Mouse (Mus musculus) intestine, postnatal 0 days (tissue): ENCODE data around the gene Taf3. TPM values are rescaled to one million over a fixed set of nuclear protein-coding genes. Genes with fewer than 3 reads are reported as not detected.

Source experiments
- ATAC-seq: fragments of 200-750 bp; cut with Nextera tagmentation; 2 replicates; pipeline ENCODE4 v1.8.0; 2017; ENCODE audit warnings: mild to moderate bottlenecking, moderate TSS enrichment, moderate library complexity
- H3K27ac ChIP-seq: fragments of 300-500 bp; sonication (generic); 2 replicates; pipeline ENCODE4 v1.5.1; 2014; ENCODE audit warnings: mild to moderate bottlenecking, low read depth, low read length, moderate library complexity
- H3K27me3 ChIP-seq: fragments of 300-500 bp; sonication (generic); replicated peaks from 2 replicates; pipeline ENCODE4 v1.6.1; 2014; ENCODE audit warnings: low read length, mixed read lengths; ENCODE audit not compliant: control insufficient read depth, insufficient read depth
- H3K36me3 ChIP-seq: fragments of 300-500 bp; sonication (generic); 2 replicates; pipeline ENCODE4 v1.6.1; 2014; ENCODE audit warnings: mild to moderate bottlenecking, moderate library complexity; ENCODE audit not compliant: control insufficient read depth, insufficient read depth
- H3K4me1 ChIP-seq: fragments of 300-500 bp; sonication (generic); replicated peaks from 2 replicates; pipeline ENCODE4 v1.6.1; 2014; ENCODE audit warnings: antibody characterized with exemption, low read length, mixed read lengths; ENCODE audit not compliant: control insufficient read depth, insufficient read depth
- H3K4me2 ChIP-seq: fragments of 300-500 bp; sonication (generic); replicated peaks from 2 replicates; pipeline ENCODE4 v1.6.1; 2014; ENCODE audit warnings: low read depth, mild to moderate bottlenecking, moderate library complexity
- H3K4me3 ChIP-seq: fragments of 300-500 bp; sonication (generic); 2 replicates; pipeline ENCODE4 v1.5.1; 2014; ENCODE audit warnings: low read depth, low read length
- H3K9ac ChIP-seq: fragments of 300-500 bp; sonication (generic); 2 replicates; pipeline ENCODE4 v1.6.1; 2014; ENCODE audit warnings: mild to moderate bottlenecking, low read depth, low read length
- H3K9me3 ChIP-seq: fragments of 300-500 bp; sonication (generic); 2 replicates; pipeline ENCODE4 v1.6.1; 2016; ENCODE audit warnings: mixed run types; ENCODE audit not compliant: control insufficient read depth
- CTCF ChIP-seq: sonication (generic); IDR thresholded peaks from 2 replicates; pipeline ENCODE4 v1.5.1; 2016; ENCODE audit warnings: low read depth, mild to moderate bottlenecking, control low read depth, antibody characterized with exemption, moderate library complexity
- WGBS: fragments of 180-500 bp; shearing (Covaris S2); extraction: QIAGEN DNeasy Blood & Tissue Kit; methylation state at CpG from one replicate; pipeline ENCODE4 v1.1.7; 2014; 5-methylcytosine and 5-hydroxymethylcytosine counted together
- polyA plus RNA-seq: library from polyadenylated mRNA; unstranded; fragments of >200 nt; fragmentation: Nextera tagmentation; extraction: Ambion mirVana; gene quantifications from 2 replicates; pipeline ENCODE4 v1.2.1, GENCODE M21; 2015

Taf3 gene
- polyA plus RNA-seq, 1 experiment from 2014 or later: 5.1 TPM

DNA sequence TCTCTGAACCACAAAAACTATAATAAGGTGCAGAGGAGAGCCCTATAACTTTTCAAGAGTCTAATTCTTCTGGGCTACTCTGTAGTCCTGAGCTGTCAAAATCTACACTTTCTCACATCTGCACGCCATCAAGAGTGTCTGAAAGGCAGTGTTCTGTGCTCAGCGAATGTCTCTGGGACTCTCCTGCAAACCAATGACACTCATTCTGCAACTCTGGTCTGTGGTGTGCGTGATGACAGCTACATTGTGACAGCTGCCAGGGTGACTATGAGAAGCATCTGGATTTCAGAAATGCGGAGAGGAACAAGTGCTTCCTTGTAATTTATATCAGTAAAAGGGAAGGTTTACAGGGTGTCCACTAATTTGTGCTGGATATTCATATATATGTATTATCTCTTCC is 78.2 kb downstream of the Taf3 start:
- Histone ChIP-seq H3K27ac (no peak overlapping the region), H3K4me3 (no peak overlapping the region), H3K4me2 (no peak overlapping the region), H3K9me3 (no peaks in the 10 kb centered on the region), H3K9ac (no peak overlapping the region), H3K27me3 (no peaks in the 10 kb centered on the region), H3K36me3 (no peaks in the 10 kb centered on the region), H3K4me1 (no peaks in the 10 kb centered on the region)
- no peak for ATAC-seq
- TF ChIP-seq CTCF: no peak
- WGBS: 79% methylated on average over 4 of the region's 4 CpGs

DNA sequence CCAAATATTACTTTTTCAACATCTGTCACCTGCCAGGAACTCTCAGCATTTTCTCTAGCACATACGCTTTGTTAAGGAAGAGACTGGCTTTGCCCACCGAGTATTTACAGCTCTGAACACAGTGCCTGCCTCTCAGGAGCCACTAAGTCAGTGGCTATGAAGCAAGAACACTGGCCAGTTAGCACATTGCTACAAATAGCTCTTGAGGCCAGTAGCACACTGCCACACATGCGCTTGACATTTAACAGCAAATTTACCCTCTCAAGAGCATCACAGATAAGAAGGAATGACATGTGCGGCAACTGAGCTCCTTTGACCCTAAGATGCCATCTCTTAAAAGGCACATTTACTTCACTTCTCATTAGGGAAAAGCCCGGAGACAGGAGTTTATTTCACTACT is 78.7 kb downstream of the Taf3 start:
- H3K36me3 ChIP-seq: no peaks in the 10 kb centered on the region
- H3K4me3 ChIP-seq: no peak overlapping the region
- WGBS: 77% methylated on average over 5 of the region's 5 CpGs
- no peaks in the 10 kb centered on the region for H3K9me3 ChIP-seq
- no peak overlapping the region for H3K4me2 ChIP-seq
- no peak for TF ChIP-seq CTCF
- H3K4me1 ChIP-seq: no peaks in the 10 kb centered on the region
- H3K27me3 ChIP-seq: no peaks in the 10 kb centered on the region
- ATAC-seq: no peak
- H3K9ac ChIP-seq: no peak overlapping the region
- H3K27ac ChIP-seq: no peak overlapping the region

DNA sequence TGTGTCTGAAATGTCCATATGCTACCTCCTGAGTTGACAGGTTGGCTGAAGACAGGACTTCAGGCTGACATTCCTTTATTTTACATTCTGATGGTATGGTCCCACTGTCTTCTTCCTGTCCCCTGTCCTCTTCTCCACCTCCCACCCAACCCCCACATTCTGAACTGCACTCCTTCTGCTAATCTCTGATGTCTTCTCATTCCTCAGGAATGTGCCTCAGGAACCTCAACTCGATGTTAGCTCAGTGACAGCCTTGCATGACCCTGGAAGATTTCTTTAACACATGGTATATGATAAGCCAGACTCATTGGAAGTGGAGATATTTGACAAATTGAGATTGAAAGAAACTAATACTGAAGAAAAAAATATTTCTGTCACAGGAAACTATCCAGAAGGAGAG is 81.8 kb downstream of the Taf3 start:
- ATAC-seq: no peak
- Histone ChIP-seq H3K4me3 (no peak overlapping the region), H3K27ac (no peak overlapping the region), H3K27me3 (no peaks in the 10 kb centered on the region), H3K4me2 (no peak overlapping the region), H3K4me1 (no peaks in the 10 kb centered on the region), H3K9me3 (no peaks in the 10 kb centered on the region), H3K9ac (no peak overlapping the region), H3K36me3 (no peaks in the 10 kb centered on the region)
- WGBS: 15% methylated on average over 1 of the region's 1 CpGs
- no peak for TF ChIP-seq CTCF

DNA sequence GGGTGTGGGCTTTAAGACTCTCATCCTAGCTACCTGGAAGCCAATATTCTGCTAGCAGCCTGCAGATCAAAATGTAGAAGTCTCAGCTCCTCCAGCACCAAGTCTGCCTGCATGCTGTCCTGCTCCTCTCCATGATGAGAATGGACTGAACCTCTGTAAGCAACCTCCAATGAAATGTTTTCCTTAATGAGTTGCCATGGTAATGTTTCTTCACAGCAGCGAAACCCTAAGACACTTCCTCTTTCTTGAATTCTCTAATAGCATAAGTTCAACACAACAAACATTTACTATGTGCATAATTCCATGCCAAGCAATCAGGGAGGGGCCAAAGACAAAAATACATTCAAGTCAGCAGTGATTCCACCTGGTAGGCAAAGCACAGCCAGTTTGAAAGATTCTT is 82.8 kb downstream of the Taf3 start:
- WGBS: 75% methylated on average over 1 of the region's 1 CpGs
- Histone ChIP-seq H3K4me2 (no peak overlapping the region; the same call in 1 of the 2 replicates), H3K4me3 (no peak overlapping the region), H3K9me3 (no peaks in the 10 kb centered on the region), H3K4me1 (no peaks in the 10 kb centered on the region), H3K27ac (no peak overlapping the region), H3K9ac (no peak overlapping the region), H3K27me3 (no peaks in the 10 kb centered on the region), H3K36me3 (no peaks in the 10 kb centered on the region)
- ATAC-seq: no peak
- TF ChIP-seq CTCF: no peak

DNA sequence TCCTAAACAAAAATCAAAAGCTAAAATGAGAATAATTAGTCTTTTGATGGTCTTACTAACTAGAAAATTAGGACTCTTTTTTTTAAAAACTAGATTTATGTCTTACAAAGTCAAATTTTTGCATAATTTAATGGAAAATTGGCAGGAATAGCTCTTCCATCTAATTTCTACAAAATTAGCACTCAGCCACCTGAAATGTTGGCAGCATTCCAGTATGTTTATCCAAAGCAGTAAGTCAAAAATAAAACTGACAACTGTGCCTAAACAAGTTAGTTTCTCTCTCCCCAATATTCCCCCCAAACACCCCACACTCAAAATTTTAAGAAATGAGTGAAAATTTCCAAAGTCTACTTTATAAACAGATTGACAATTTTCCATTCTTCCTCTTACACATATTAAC is 85.5 kb downstream of the Taf3 start:
- TF ChIP-seq CTCF: no peak
- Histone ChIP-seq H3K4me3 (no peak overlapping the region), H3K27ac (no peak overlapping the region), H3K9ac (no peak overlapping the region), H3K4me2 (no peak overlapping the region), H3K4me1 (no peaks in the 10 kb centered on the region), H3K9me3 (no peaks in the 10 kb centered on the region), H3K27me3 (no peaks in the 10 kb centered on the region), H3K36me3 (no peaks in the 10 kb centered on the region)
- no peak for ATAC-seq

DNA sequence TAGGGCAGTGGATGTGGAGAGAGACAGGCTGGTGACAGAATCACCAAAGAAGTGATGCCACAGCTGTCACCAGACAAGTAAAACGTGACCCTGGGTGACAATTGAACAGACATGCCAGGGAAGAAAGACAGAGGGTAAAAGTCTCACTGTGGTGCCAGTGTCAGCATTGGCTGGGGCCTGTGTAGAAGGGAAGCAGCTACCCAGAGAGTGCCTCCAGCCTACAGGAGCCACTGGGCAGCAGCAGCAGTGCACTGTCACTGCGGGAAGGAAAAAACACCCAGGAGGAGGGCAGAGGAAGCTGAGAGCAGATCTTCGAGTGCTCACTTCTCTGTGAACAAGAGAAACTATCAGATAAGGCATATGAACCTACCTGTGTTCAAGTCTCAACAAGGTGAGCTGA is 86.7 kb downstream of the Taf3 start:
- WGBS: 47% methylated on average over 3 of the region's 3 CpGs
- TF ChIP-seq CTCF: no peak
- no peak overlapping the region for H3K4me3 ChIP-seq
- no peak overlapping the region for H3K4me2 ChIP-seq
- H3K27ac ChIP-seq: no peak overlapping the region
- no peak overlapping the region for H3K9ac ChIP-seq
- no peaks in the 10 kb centered on the region for H3K4me1 ChIP-seq
- no peaks in the 10 kb centered on the region for H3K9me3 ChIP-seq
- no peaks in the 10 kb centered on the region for H3K36me3 ChIP-seq
- no peak for ATAC-seq
- no peaks in the 10 kb centered on the region for H3K27me3 ChIP-seq

DNA sequence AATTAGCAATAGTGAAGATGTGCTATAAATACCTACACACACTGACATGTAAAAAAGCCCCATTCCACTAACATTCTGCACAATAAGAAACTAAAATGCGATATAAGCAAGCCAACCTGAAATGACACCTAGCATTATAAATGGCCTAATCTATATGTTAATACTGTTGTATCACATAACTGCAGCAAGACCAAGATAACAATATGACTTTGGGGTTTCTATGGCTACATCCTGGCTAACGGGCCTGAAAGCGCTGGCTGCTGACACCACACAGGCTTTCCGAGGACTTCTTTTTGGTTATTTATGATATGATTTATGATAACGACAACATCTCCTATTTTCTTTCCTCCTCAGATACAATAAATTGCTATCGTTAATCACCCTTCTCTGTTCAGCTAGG is 90.4 kb downstream of the Taf3 start:
- ATAC-seq: no peak
- H3K36me3 ChIP-seq: no peaks in the 10 kb centered on the region
- H3K4me3 ChIP-seq: no peak overlapping the region
- no peak overlapping the region for H3K9ac ChIP-seq
- no peaks in the 10 kb centered on the region for H3K27me3 ChIP-seq
- no peaks in the 10 kb centered on the region for H3K9me3 ChIP-seq
- no peak overlapping the region for H3K4me2 ChIP-seq
- TF ChIP-seq CTCF: no peak
- no peak overlapping the region for H3K27ac ChIP-seq
- WGBS: 86% methylated on average over 6 of the region's 6 CpGs
- no peaks in the 10 kb centered on the region for H3K4me1 ChIP-seq
